In the genomic region with DNA sequence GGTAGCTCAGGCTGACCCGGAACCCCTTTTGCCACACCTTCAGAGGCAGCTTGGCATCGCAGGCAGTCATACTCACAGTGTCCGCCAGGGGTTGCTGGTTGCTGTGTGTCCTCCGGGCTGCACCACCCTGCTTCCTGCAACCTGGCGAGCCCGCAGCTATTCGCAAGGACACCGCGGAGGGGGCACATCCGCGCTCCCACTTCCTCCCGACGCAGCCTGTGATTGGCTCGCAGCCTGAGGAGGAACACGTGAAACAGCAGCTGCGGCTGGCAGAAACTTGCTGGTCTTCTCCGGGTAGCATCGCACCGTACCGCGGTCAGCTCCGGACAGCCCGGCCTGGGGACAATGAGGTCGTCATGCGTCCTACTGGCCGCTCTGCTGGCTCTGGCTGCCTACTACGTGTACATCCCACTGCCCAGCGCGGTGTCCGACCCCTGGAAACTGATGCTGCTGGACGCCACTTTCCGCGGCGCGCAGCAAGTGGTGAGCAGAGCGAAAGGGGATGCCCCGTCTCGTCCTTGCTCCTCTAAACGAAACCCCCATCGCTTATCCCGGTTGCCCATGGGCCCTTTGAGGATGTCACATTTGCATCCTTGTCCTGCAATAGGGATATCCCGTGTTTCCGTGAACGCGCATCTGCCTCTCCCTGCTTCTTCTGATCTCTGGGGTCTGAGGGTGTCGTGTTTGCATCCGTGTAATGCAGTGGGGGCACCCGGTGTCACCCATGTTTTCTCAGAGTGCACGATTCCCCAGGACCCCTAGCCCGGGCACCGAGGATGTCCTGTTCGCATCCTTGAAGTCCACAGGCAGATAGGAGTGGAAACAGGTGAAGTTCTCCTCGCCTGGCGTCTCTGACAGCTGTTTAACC, we compare ENCODE assay signal across 8 mouse cellular contexts. TPM values are rescaled to one million over a fixed set of nuclear protein-coding genes. Genes with fewer than 3 reads are reported as not detected.
DNase-seq lines count a peak whose midpoint lies in the region; ATAC-seq lines count a peak whose summit lies in the region.

A gene (plus strand): TSS at position 233 of the 868 bp plus-strand sequence.

- peak; percentile 97 for DNase-seq in NIH3T3 (ENCODE audit: low read depth)
- DNase-seq in cerebellum, postnatal 10 days = peak; percentile 96 to 97
- peak; percentile 93 to 94 for DNase-seq in frontal cortex, postnatal 14 days (ENCODE audit: low spot score in 2 of 2)
- peak; percentile 88 to 95 for DNase-seq in layer of hippocampus, postnatal 25 days (ENCODE audit: extremely low spot score in 1 of 2, low spot score in 1 of 2)
- DNase-seq in lung, postnatal 25 days (ENCODE audit: low spot score) = peak; percentile 95
- DNase-seq in retina, embryonic 14.5 days (ENCODE audit: low spot score) = peak; percentile 97
- peak; percentile 97 for DNase-seq in thymus, postnatal 4 days

- peak within 1 kb of the TSS; percentile 94 for H3K4me2 ChIP-seq in hindbrain, embryonic 13.5 days

- peak within 1 kb of the TSS; percentile 73 for H3K4me3 ChIP-seq in hindbrain, embryonic 13.5 days

- peak; percentile 99 for ATAC-seq in hindbrain, embryonic 13.5 days (ENCODE audit: low FRiP score)

- WGBS in hindbrain, embryonic 13.5 days = 1% methylated on average over 54 of the region's 54 CpGs

- no peaks in the 10 kb centered on the region for H3K9me3 ChIP-seq in hindbrain, embryonic 13.5 days

- no peaks in the 10 kb centered on the region for H3K36me3 ChIP-seq in hindbrain, embryonic 13.5 days

- H3K27me3 ChIP-seq in hindbrain, embryonic 13.5 days = no peaks in the 10 kb centered on the region

- H3K4me1 ChIP-seq in hindbrain, embryonic 13.5 days (replicated peaks) = peaks cover 12% of the 10 kb centered on the region

- H3K9ac ChIP-seq in hindbrain, embryonic 13.5 days = peak within 1 kb of the TSS; percentile 79

- H3K27ac ChIP-seq in hindbrain, embryonic 13.5 days = 0 out of 2 replicates have a peak within 1 kb of the TSS, but pooled peaks have one; percentile 35

RNA-seq across cellular contexts. Expression of the gene that starts here (rescaled TPM):
- 6.4 and 6.9 TPM in 2 replicates for polyA plus RNA-seq in hindbrain, embryonic 13.5 days (2015; fragmentation: Nextera tagmentation; extraction: Ambion mirVana)
- total RNA-seq in layer of hippocampus, postnatal 25 days (2021) = 100 to 1,000 TPM; 106 to 108 TPM

Comparison
In these comparisons a context has a peak if more than half of its experiments do, and no peak if none do; other contexts are left out.
1. Peak in every context shown above with its lines: DNase-seq, ATAC-seq, H3K4me3 ChIP-seq and H3K27ac ChIP-seq.